Mouse (Mus musculus): ENCODE data around the gene Ppm1a.

The Ppm1a gene

GRCm38 (mm10) chr12:72757086-72757485 is at the start of gene Ppm1a:
Gene Ppm1a (plus strand): TSS chr12:72757455.
- Histone ChIP-seq H3K36me3 (ENCODE audit: insufficient read depth, low read length) (no peaks in the 10 kb centered on the region), H3K9me3 (ENCODE audit: low read length) (no peaks in the 10 kb centered on the region), H3K4me1 (replicated peaks; ENCODE audit: low read depth, low read length) (peaks cover 54% of the 10 kb centered on the region), H3K27me3 (ENCODE audit: insufficient read depth, low read length) (no peaks in the 10 kb centered on the region), H3K4me3 (replicated peaks; ENCODE audit: low read length) (no peak within 1 kb of the TSS; the same call in 1 of the 2 replicates)
- TF ChIP-seq NANOG (IDR thresholded peaks at IDR 0.05; ENCODE audit: borderline replicate concordance, low read length), result no peak
- no peak for TF ChIP-seq CTCF (conservative IDR thresholded peaks at IDR 0.05; ENCODE audit: low read length)
- no peak for TF ChIP-seq POU5F1 (IDR thresholded peaks at IDR 0.05; ENCODE audit: borderline replicate concordance, low read length)

GRCm38 (mm10) chr12:72709981-72710380 is 47.3 kb upstream of the Ppm1a start:
- Histone ChIP-seq H3K4me3 (replicated peaks; ENCODE audit: low read length) (no peak overlapping the region), H3K36me3 (ENCODE audit: insufficient read depth, low read length) (no peaks in the 10 kb centered on the region), H3K27me3 (ENCODE audit: insufficient read depth, low read length) (no peaks in the 10 kb centered on the region), H3K4me1 (replicated peaks; ENCODE audit: low read depth, low read length) (peaks cover 15% of the 10 kb centered on the region), H3K9me3 (ENCODE audit: low read length) (no peaks in the 10 kb centered on the region)
- TF ChIP-seq CTCF (conservative IDR thresholded peaks at IDR 0.05; ENCODE audit: low read length) (no peak), POU5F1 (IDR thresholded peaks at IDR 0.05; ENCODE audit: borderline replicate concordance, low read length) (no peak), NANOG (IDR thresholded peaks at IDR 0.05; ENCODE audit: borderline replicate concordance, low read length) (no peak)

- H3K9me3 ChIP-seq (ENCODE audit: low read length), result no peaks in the 10 kb centered on the region
- H3K4me1 ChIP-seq (replicated peaks; ENCODE audit: low read depth, low read length), result peaks cover 45% of the 10 kb centered on the region
- H3K4me3 ChIP-seq (replicated peaks; ENCODE audit: low read length), result no peak overlapping the region
- no peaks in the 10 kb centered on the region for H3K27me3 ChIP-seq (ENCODE audit: insufficient read depth, low read length)
- TF ChIP-seq POU5F1 (IDR thresholded peaks at IDR 0.05; ENCODE audit: borderline replicate concordance, low read length), result no peak
- no peaks in the 10 kb centered on the region for H3K36me3 ChIP-seq (ENCODE audit: insufficient read depth, low read length)
Measured at GRCm38 (mm10) chr12:72714896-72715295, 42.4 kb upstream of the Ppm1a start.

- Histone ChIP-seq H3K4me3 (replicated peaks; ENCODE audit: low read length) (no peak overlapping the region; the same call in 1 of the 2 replicates), H3K36me3 (ENCODE audit: insufficient read depth, low read length) (no peaks in the 10 kb centered on the region), H3K9me3 (ENCODE audit: low read length) (no peaks in the 10 kb centered on the region), H3K27me3 (ENCODE audit: insufficient read depth, low read length) (no peaks in the 10 kb centered on the region), H3K4me1 (replicated peaks; ENCODE audit: low read depth, low read length) (peaks cover 50% of the 10 kb centered on the region)
- TF ChIP-seq CTCF (conservative IDR thresholded peaks at IDR 0.05; ENCODE audit: low read length) (no peak), POU5F1 (IDR thresholded peaks at IDR 0.05; ENCODE audit: borderline replicate concordance, low read length) (no peak), NANOG (IDR thresholded peaks at IDR 0.05; ENCODE audit: borderline replicate concordance, low read length) (no peak)
Measured at GRCm38 (mm10) chr12:72715846-72716245, 41.4 kb upstream of the Ppm1a start.

DNA sequence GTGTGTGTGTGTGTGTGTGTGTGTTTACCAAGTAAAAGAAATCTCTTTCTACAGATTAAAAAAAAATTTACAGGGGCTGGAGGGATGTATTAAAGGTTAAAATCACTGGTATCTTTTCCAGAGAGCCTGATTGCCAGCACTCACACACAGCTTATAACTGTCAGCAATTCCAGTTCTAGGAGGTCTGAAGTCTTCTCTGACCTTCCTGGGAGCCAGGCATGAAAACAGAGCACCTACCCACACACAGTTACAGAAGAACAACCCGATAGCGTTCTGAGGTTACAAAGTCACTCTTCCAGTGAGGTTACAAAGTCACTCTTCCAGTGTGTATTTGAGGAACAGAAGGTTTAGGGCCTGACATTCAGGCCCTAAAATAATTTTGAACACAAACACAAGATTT is 38.2 kb upstream of the Ppm1a start:
- TF ChIP-seq CTCF (conservative IDR thresholded peaks at IDR 0.05; ENCODE audit: low read length) (no peak), NANOG (IDR thresholded peaks at IDR 0.05; ENCODE audit: borderline replicate concordance, low read length) (no peak), POU5F1 (IDR thresholded peaks at IDR 0.05; ENCODE audit: borderline replicate concordance, low read length) (no peak)
- H3K27me3 ChIP-seq (ENCODE audit: insufficient read depth, low read length), result no peaks in the 10 kb centered on the region
- no peaks in the 10 kb centered on the region for H3K9me3 ChIP-seq (ENCODE audit: low read length)
- no peaks in the 10 kb centered on the region for H3K36me3 ChIP-seq (ENCODE audit: insufficient read depth, low read length)
- no peak overlapping the region for H3K4me3 ChIP-seq (replicated peaks; ENCODE audit: low read length)
- H3K4me1 ChIP-seq (replicated peaks; ENCODE audit: low read depth, low read length), result peaks cover 68% of the 10 kb centered on the region

- no peak for TF ChIP-seq NANOG (IDR thresholded peaks at IDR 0.05; ENCODE audit: borderline replicate concordance, low read length)
- TF ChIP-seq CTCF (conservative IDR thresholded peaks at IDR 0.05; ENCODE audit: low read length), result no peak
- no peak for TF ChIP-seq POU5F1 (IDR thresholded peaks at IDR 0.05; ENCODE audit: borderline replicate concordance, low read length)
Measured at GRCm38 (mm10) chr12:72719452-72720087, 37.7 kb upstream of the Ppm1a start.

DNA sequence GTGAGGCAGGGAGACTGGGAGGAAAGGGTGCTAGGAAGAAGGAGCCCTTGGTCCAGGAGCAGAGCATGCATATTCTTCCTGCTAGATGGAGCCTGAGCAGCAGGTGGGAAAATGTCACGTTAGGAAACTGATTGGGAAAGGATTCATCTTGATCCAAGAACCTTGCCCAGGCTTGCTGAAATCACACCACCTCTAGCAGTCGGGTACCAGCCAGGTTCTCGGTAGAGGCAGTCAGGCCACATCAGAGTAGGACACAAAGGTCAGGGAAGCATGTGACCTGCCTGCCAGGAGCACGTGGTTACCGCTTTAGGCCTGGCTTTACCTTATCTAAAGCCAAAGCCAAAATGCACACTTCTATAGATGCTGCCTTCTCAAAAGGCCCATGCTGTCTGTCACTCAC is 35.5 kb upstream of the Ppm1a start:
- Histone ChIP-seq H3K27me3 (ENCODE audit: insufficient read depth, low read length) (no peaks in the 10 kb centered on the region), H3K9me3 (ENCODE audit: low read length) (no peaks in the 10 kb centered on the region), H3K4me3 (replicated peaks; ENCODE audit: low read length) (no peak overlapping the region), H3K36me3 (ENCODE audit: insufficient read depth, low read length) (no peaks in the 10 kb centered on the region), H3K4me1 (replicated peaks; ENCODE audit: low read depth, low read length) (peaks cover 59% of the 10 kb centered on the region)
- TF ChIP-seq POU5F1 (IDR thresholded peaks at IDR 0.05; ENCODE audit: borderline replicate concordance, low read length) (no peak), CTCF (conservative IDR thresholded peaks at IDR 0.05; ENCODE audit: low read length) (no peak), NANOG (IDR thresholded peaks at IDR 0.05; ENCODE audit: borderline replicate concordance, low read length) (no peak)

More at GRCm38 (mm10) chr12:72719452-72720087, 37.7 kb upstream of the Ppm1a start:
- Histone ChIP-seq H3K4me1 (replicated peaks; ENCODE audit: low read depth, low read length) (peaks cover 64% of the 10 kb centered on the region), H3K9me3 (ENCODE audit: low read length) (no peaks in the 10 kb centered on the region), H3K36me3 (ENCODE audit: insufficient read depth, low read length) (no peaks in the 10 kb centered on the region), H3K27me3 (ENCODE audit: insufficient read depth, low read length) (no peaks in the 10 kb centered on the region), H3K4me3 (replicated peaks; ENCODE audit: low read length) (no peak overlapping the region)

- Histone ChIP-seq H3K4me3 (replicated peaks; ENCODE audit: low read length) (no peak overlapping the region), H3K36me3 (ENCODE audit: insufficient read depth, low read length) (no peaks in the 10 kb centered on the region), H3K27me3 (ENCODE audit: insufficient read depth, low read length) (no peaks in the 10 kb centered on the region), H3K9me3 (ENCODE audit: low read length) (no peaks in the 10 kb centered on the region), H3K4me1 (replicated peaks; ENCODE audit: low read depth, low read length) (peaks cover 66% of the 10 kb centered on the region)
- no peak for TF ChIP-seq POU5F1 (IDR thresholded peaks at IDR 0.05; ENCODE audit: borderline replicate concordance, low read length)
- TF ChIP-seq NANOG (IDR thresholded peaks at IDR 0.05; ENCODE audit: borderline replicate concordance, low read length), result no peak
- TF ChIP-seq CTCF (conservative IDR thresholded peaks at IDR 0.05; ENCODE audit: low read length), result no peak
Measured at GRCm38 (mm10) chr12:72723965-72724364, 33.3 kb upstream of the Ppm1a start.

- H3K4me1 ChIP-seq (replicated peaks; ENCODE audit: low read depth, low read length), result peaks cover 59% of the 10 kb centered on the region
- no peak overlapping the region for H3K4me3 ChIP-seq (replicated peaks; ENCODE audit: low read length)
- H3K9me3 ChIP-seq (ENCODE audit: low read length), result no peaks in the 10 kb centered on the region
- no peak for TF ChIP-seq CTCF (conservative IDR thresholded peaks at IDR 0.05; ENCODE audit: low read length)
- no peak for TF ChIP-seq POU5F1 (IDR thresholded peaks at IDR 0.05; ENCODE audit: borderline replicate concordance, low read length)
- no peak for TF ChIP-seq NANOG (IDR thresholded peaks at IDR 0.05; ENCODE audit: borderline replicate concordance, low read length)
- no peaks in the 10 kb centered on the region for H3K36me3 ChIP-seq (ENCODE audit: insufficient read depth, low read length)
- no peaks in the 10 kb centered on the region for H3K27me3 ChIP-seq (ENCODE audit: insufficient read depth, low read length)
Measured at GRCm38 (mm10) chr12:72727021-72727420, 30.2 kb upstream of the Ppm1a start.

Data from E14TG2a.4 (cell line).